Mouse (Mus musculus) lung, postnatal 25 days (tissue): ENCODE data around the gene Olfr911-ps1.

Experiments used
- DNase-seq: peaks from one replicate; pipeline ENCODE4 v3.0.0; 2022; ENCODE audit warnings: low spot score

The Olfr911-ps1 gene

GRCm38 (mm10) chr9:38521280-38521679 lies at the start of gene Olfr911-ps1:
TSS of gene Olfr911-ps1 (plus strand) at chr9:38521580.
- no peak for DNase-seq

GRCm38 (mm10) chr9:38486785-38487184 lies 34.6 kb upstream of the Olfr911-ps1 start, which contains the start of gene Olfr906:
TSS of gene Olfr906 (plus strand) at chr9:38487085.
- DNase-seq = no peak

GRCm38 (mm10) chr9:38495501-38495900 lies 25.9 kb upstream of the Olfr911-ps1 start, which contains the start of gene Olfr907:
TSS of gene Olfr907 (plus strand) at chr9:38495801.
- no peak for DNase-seq

GRCm38 (mm10) chr9:38512353-38512752 lies 9.0 kb upstream of the Olfr911-ps1 start:
- DNase-seq = no peak

GRCm38 (mm10) chr9:38537549-38537948 lies 16.2 kb downstream of the Olfr911-ps1 start, which contains the start of gene Olfr910:
TSS of gene Olfr910 (plus strand) at chr9:38537849.
- no peak for DNase-seq
